In genomic region chr4:10508163-10508821, GRCm38 (mm10) we compare ENCODE assay signal across 7 mouse cellular contexts.
DNase-seq lines count a peak whose midpoint lies in the region; ATAC-seq and TF ChIP-seq lines count a peak whose summit lies in the region.

No protein-coding gene starts in this region.

- no peaks in the 10 kb centered on the region for H3K27me3 ChIP-seq in hindbrain, embryonic 11.5 days (ENCODE audit: control insufficient read depth, insufficient read depth, low read length)
- H3K27me3 ChIP-seq in hindbrain, embryonic 13.5 days: no peaks in the 10 kb centered on the region
- no peaks in the 10 kb centered on the region for H3K27me3 ChIP-seq in lung, postnatal 0 days (replicated peaks; ENCODE audit: insufficient read depth, low read length)

- H3K4me3 ChIP-seq in hindbrain, embryonic 11.5 days (ENCODE audit: low read depth, low read length): no peak overlapping the region
- H3K4me3 ChIP-seq in hindbrain, embryonic 13.5 days: no peak overlapping the region
- no peak overlapping the region for H3K4me3 ChIP-seq in ES-E14 (ENCODE audit: insufficient read depth in 1 of 2, low read depth in 1 of 2, low read length in 2 of 2, poor library complexity in 1 of 2, severe bottlenecking in 1 of 2)
- no peak overlapping the region for H3K4me3 ChIP-seq in lung, postnatal 0 days (ENCODE audit: low read depth, low read length)

- peak; percentile 33; the same call in 1 of the 2 replicates for ATAC-seq in hindbrain, embryonic 11.5 days (ENCODE audit: low FRiP score)
- no peak for ATAC-seq in hindbrain, embryonic 13.5 days (ENCODE audit: low FRiP score)
- ATAC-seq in frontal cortex, adult (ENCODE audit: low TSS enrichment): peak; percentile 72
- no peak for ATAC-seq in lung, postnatal 0 days

- peak; percentile 52 for TF ChIP-seq CTCF in lung, postnatal 0 days (IDR thresholded peaks at IDR 0.05)

- WGBS in hindbrain, embryonic 11.5 days: 67% methylated on average over 6 of the region's 6 CpGs
- WGBS in hindbrain, embryonic 13.5 days: 69% methylated on average over 6 of the region's 6 CpGs
- 42% methylated on average over 6 of the region's 6 CpGs for WGBS in lung, postnatal 0 days

- no peak overlapping the region for H3K27ac ChIP-seq in hindbrain, embryonic 11.5 days (ENCODE audit: low read depth, low read length)
- no peak overlapping the region for H3K27ac ChIP-seq in hindbrain, embryonic 13.5 days
- H3K27ac ChIP-seq in ES-E14 (ENCODE audit: insufficient read depth, low read depth, low read length, poor library complexity, severe bottlenecking): no peak overlapping the region
- no peak overlapping the region for H3K27ac ChIP-seq in lung, postnatal 0 days (ENCODE audit: low read length)

- H3K9me3 ChIP-seq in hindbrain, embryonic 11.5 days (ENCODE audit: control insufficient read depth, low read length): no peaks in the 10 kb centered on the region
- H3K9me3 ChIP-seq in hindbrain, embryonic 13.5 days: no peaks in the 10 kb centered on the region
- H3K9me3 ChIP-seq in ES-E14 (ENCODE audit: control insufficient read depth, insufficient read depth, low read depth, low read length): no peaks in the 10 kb centered on the region
- H3K9me3 ChIP-seq in lung, postnatal 0 days (ENCODE audit: low read length): no peaks in the 10 kb centered on the region

- in situ Hi-C loops in ES-E14 (cut with MboI; ENCODE audit: low sequenced_read_pairs in 2 of 2, unreplicated experiment in 2 of 2): no loop called here

- H3K4me2 ChIP-seq in hindbrain, embryonic 11.5 days (replicated peaks; ENCODE audit: low read depth, low read length): no peak overlapping the region
- no peak overlapping the region for H3K4me2 ChIP-seq in hindbrain, embryonic 13.5 days
- H3K4me2 ChIP-seq in lung, postnatal 0 days (replicated peaks; ENCODE audit: low read depth, low read length): no peak overlapping the region

- no peaks in the 10 kb centered on the region for H3K4me1 ChIP-seq in hindbrain, embryonic 11.5 days (replicated peaks; ENCODE audit: control insufficient read depth, insufficient read depth, low read length)
- H3K4me1 ChIP-seq in hindbrain, embryonic 13.5 days (replicated peaks): no peaks in the 10 kb centered on the region
- H3K4me1 ChIP-seq in ES-E14 (ENCODE audit: control insufficient read depth in 2 of 2, insufficient read depth in 2 of 2, low read length in 2 of 2, poor library complexity in 1 of 2): no peaks in the 10 kb centered on the region
- no peaks in the 10 kb centered on the region for H3K4me1 ChIP-seq in lung, postnatal 0 days (ENCODE audit: insufficient read depth, low read depth, low read length)

- H3K36me3 ChIP-seq in hindbrain, embryonic 11.5 days (ENCODE audit: control insufficient read depth, insufficient read depth, low read length): no peaks in the 10 kb centered on the region
- H3K36me3 ChIP-seq in hindbrain, embryonic 13.5 days: no peaks in the 10 kb centered on the region
- no peaks in the 10 kb centered on the region for H3K36me3 ChIP-seq in ES-E14 (ENCODE audit: control insufficient read depth, insufficient read depth, low read length, poor library complexity, severe bottlenecking)
- no peaks in the 10 kb centered on the region for H3K36me3 ChIP-seq in lung, postnatal 0 days (ENCODE audit: insufficient read depth, low read length)

- no peak overlapping the region for H3K9ac ChIP-seq in hindbrain, embryonic 11.5 days (ENCODE audit: low read depth, low read length)
- H3K9ac ChIP-seq in hindbrain, embryonic 13.5 days: no peak overlapping the region
- H3K9ac ChIP-seq in ES-E14 (ENCODE audit: insufficient read depth, low read depth, low read length, poor library complexity, severe bottlenecking): no peak overlapping the region
- H3K9ac ChIP-seq in lung, postnatal 0 days (replicated peaks; ENCODE audit: low read depth): no peak overlapping the region

- DNase-seq in hindbrain, embryonic 11.5 days (ENCODE audit: low spot score): peak; percentile 23
- DNase-seq in 3T3-L1 (ENCODE audit: low read depth, low spot score): peak; percentile 4
- peak; percentile 29 for DNase-seq in ES-E14 (ENCODE audit: low read depth, low spot score)
- DNase-seq in lung, postnatal 0 days (ENCODE audit: low spot score): peak; percentile 17
- no peak for DNase-seq in natural killer cell, adult 2 months (ENCODE audit: low spot score in 2 of 2)

- no peak for TF ChIP-seq EP300 in lung, postnatal 0 days (IDR thresholded peaks at IDR 0.05)

TF ChIP-seq in ES-E14, 5 proteins besides CTCF, POLR2A, EP300 and RAD21:
- TF ChIP-seq ZNF384 (IDR thresholded peaks at IDR 0.05; ENCODE audit: low read depth, low read length): no peak
- TF ChIP-seq CHD2 (IDR thresholded peaks at IDR 0.05; ENCODE audit: low read depth, low read length): no peak
- TF ChIP-seq ZC3H11A (IDR thresholded peaks at IDR 0.05; ENCODE audit: borderline replicate concordance, low read depth, low read length): no peak
- TF ChIP-seq HCFC1 (IDR thresholded peaks at IDR 0.05; ENCODE audit: borderline replicate concordance, insufficient read depth, low read length): no peak
- TF ChIP-seq MAFK (IDR thresholded peaks at IDR 0.05; ENCODE audit: insufficient read depth, low read depth, low read length): no peak

Comparison
In these comparisons a context has a peak if more than half of its experiments do, and no peak if none do; other contexts are left out.
1. ATAC-seq: peak in hindbrain, embryonic 11.5 days (single experiment) and frontal cortex, adult (single experiment); none in hindbrain, embryonic 13.5 days (single experiment) and lung, postnatal 0 days (single experiment).
2. DNase-seq: peak in hindbrain, embryonic 11.5 days (single experiment), 3T3-L1 (single experiment), ES-E14 (single experiment) and lung, postnatal 0 days (single experiment); none in natural killer cell, adult 2 months (0 of 2).